In the genomic region with DNA sequence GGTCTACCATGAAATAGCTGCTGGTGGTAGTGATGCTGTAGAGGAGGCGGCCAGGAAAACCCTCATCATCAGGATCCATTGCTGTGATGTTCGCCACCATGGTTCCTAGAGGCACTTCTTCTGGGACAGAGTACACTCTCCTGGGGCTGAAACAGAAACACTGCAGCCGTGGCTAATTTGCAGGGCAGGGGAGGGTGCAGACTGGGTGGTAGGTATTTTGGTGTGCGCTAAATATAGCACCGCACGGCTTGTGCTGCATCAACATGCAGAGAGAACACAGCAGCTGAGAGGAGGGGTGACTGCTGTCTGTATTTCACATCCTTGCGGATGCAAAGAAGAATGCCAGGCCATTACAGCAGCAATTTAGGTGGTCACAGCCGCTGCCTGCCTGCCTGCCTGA, we compare ENCODE assay signal across 10 mouse cellular contexts. TPM values are rescaled to one million over a fixed set of nuclear protein-coding genes. Genes with fewer than 3 reads are reported as not detected.
A peak's percentile ranks its signal among the peaks of the same experiment; 100 is the strongest.
DNase-seq lines count a peak whose midpoint lies in the region; ATAC-seq and TF ChIP-seq lines count a peak whose summit lies in the region.
"Had no signal": no experiment of that assay in that cellular context is flagged by ENCODE, and none has a peak within 500 bp of the region (broad histone marks: within the 10 kb centered on the region; RNA-seq: fewer than 3 reads in every experiment).

No protein-coding gene starts in this region.

- H3K4me3 ChIP-seq in heart, embryonic 14.5 days (ENCODE audit: control insufficient read depth in 1 of 2, insufficient read depth in 1 of 2, low read depth in 1 of 2, low read length in 2 of 2), result peak overlapping the region; percentile 13 to 23; a peak in 2 of 4 replicates
- H3K4me3 ChIP-seq in liver, embryonic 12.5 days, result no peak overlapping the region
- H3K4me3 ChIP-seq in lung, adult 2 months (replicated peaks; ENCODE audit: extremely low read depth, low read depth, low read length), result no peak overlapping the region
- H3K4me3 ChIP-seq: erythroblast, embryonic 14.5 days; lung, embryonic 15.5 days had no signal

- peak overlapping the region; percentile 49; the same call in 1 of the 2 replicates for H3K9ac ChIP-seq in heart, embryonic 14.5 days (ENCODE audit: low read length)
- no peak overlapping the region for H3K9ac ChIP-seq in liver, embryonic 12.5 days
- H3K9ac ChIP-seq: lung, embryonic 15.5 days had no signal

- H3K27me3 ChIP-seq in heart, embryonic 14.5 days (ENCODE audit: control insufficient read depth, insufficient read depth, low read length), result no peaks in the 10 kb centered on the region
- no peaks in the 10 kb centered on the region for H3K27me3 ChIP-seq in liver, embryonic 12.5 days (replicated peaks)
- H3K27me3 ChIP-seq: lung, embryonic 15.5 days had no signal

- H3K9me3 ChIP-seq in heart, embryonic 14.5 days (ENCODE audit: control insufficient read depth, low read length), result no peaks in the 10 kb centered on the region
- no peaks in the 10 kb centered on the region for H3K9me3 ChIP-seq in liver, embryonic 12.5 days (replicated peaks)
- H3K9me3 ChIP-seq: lung, embryonic 15.5 days had no signal

- 23% methylated on average over 8 of the region's 8 CpGs for WGBS in heart, embryonic 14.5 days
- WGBS in liver, embryonic 12.5 days (ENCODE audit: insufficient replicate concordance), result 47% methylated on average over 8 of the region's 8 CpGs
- WGBS in lung, adult 2 months, result 55% methylated on average over 8 of the region's 8 CpGs

- TF ChIP-seq POLR2A in lung, adult 2 months (IDR thresholded peaks at IDR 0.05; ENCODE audit: borderline replicate concordance, extremely low read depth, low read depth, low read length), result no peak

- no peaks in the 10 kb centered on the region for H3K36me3 ChIP-seq in heart, embryonic 14.5 days (ENCODE audit: control insufficient read depth, insufficient read depth, low read length)
- no peaks in the 10 kb centered on the region for H3K36me3 ChIP-seq in liver, embryonic 12.5 days
- H3K36me3 ChIP-seq: lung, embryonic 15.5 days had no signal

- no peak for TF ChIP-seq CTCF in lung, adult 2 months (IDR thresholded peaks at IDR 0.05; ENCODE audit: insufficient read depth, low read length)

- intact Hi-C loops in left cerebral cortex, postnatal 36 days (cut with DNase I), result loop anchor here (5.0 kb wide), 1 partner anchor 41 kb away; no protein-coding TSS in a partner anchor

- H3K4me1 ChIP-seq in heart, embryonic 14.5 days (ENCODE audit: control insufficient read depth in 2 of 2, insufficient read depth in 2 of 2, low read length in 2 of 2), result peaks cover 16 to 24% of the 10 kb centered on the region in 2 experiments
- peaks cover 18% of the 10 kb centered on the region for H3K4me1 ChIP-seq in liver, embryonic 12.5 days
- no peaks in the 10 kb centered on the region for H3K4me1 ChIP-seq in lung, adult 2 months (ENCODE audit: control insufficient read depth, insufficient read depth, low read length)

- peak; percentile 72; the same call in 1 of the 2 replicates for ATAC-seq in heart, embryonic 14.5 days (ENCODE audit: insufficient number of reproducible peaks, insufficient read depth, low FRiP score, low read depth)
- no peak for ATAC-seq in liver, embryonic 12.5 days

- H3K4me2 ChIP-seq in heart, embryonic 14.5 days (ENCODE audit: low read length), result peak overlapping the region; percentile 52
- H3K4me2 ChIP-seq in liver, embryonic 12.5 days, result no peak overlapping the region
- H3K4me2 ChIP-seq: lung, embryonic 15.5 days had no signal

- peak; percentile 39 for DNase-seq in retina, postnatal 1 day
- no peak for DNase-seq in retina, embryonic 14.5 days (ENCODE audit: low spot score)
- DNase-seq in left cerebral cortex, postnatal 36 days (ENCODE audit: low spot score in 2 of 2), result peak; percentile 77 to 78
- DNase-seq in lung, adult 2 months, result no peak
- DNase-seq in kidney, postnatal 36 days, result no peak
- DNase-seq in spleen, adult 12 weeks (ENCODE audit: low spot score), result no peak

- H3K27ac ChIP-seq in heart, embryonic 14.5 days (replicated peaks in 1 of 2; ENCODE audit: control insufficient read depth in 1 of 2, insufficient read depth in 1 of 2, low read depth in 2 of 2, low read length in 2 of 2), result peak overlapping the region; percentile 74 to 77
- H3K27ac ChIP-seq in liver, embryonic 12.5 days, result no peak overlapping the region
- H3K27ac ChIP-seq: lung, embryonic 15.5 days had no signal

RNA-seq across cellular contexts. Expression of a gene that starts 31.0 kb away (rescaled TPM):
- 0.16 and 0.26 TPM in 2 replicates for polyA plus RNA-seq in heart, embryonic 14.5 days (2014; fragmentation: Nextera tagmentation; extraction: Ambion mirVana)
- total RNA-seq in left cerebral cortex, postnatal 36 days (2021), result 1 to 10 TPM; 1.0 to 2.2 TPM
- not detected in 2 replicates for polyA plus RNA-seq in liver, embryonic 12.5 days (2016; fragmentation: Nextera tagmentation; extraction: Ambion mirVana)
- polyA plus RNA-seq in lung, adult 2 months (2012; rRNA removed), result 14.5 and 18.5 TPM in 2 replicates
- polyA plus RNA-seq: erythroblast, embryonic 14.5 days had no signal

Comparison
In these comparisons a context has a peak if more than half of its experiments do, and no peak if none do; other contexts are left out.
1. DNase-seq: peak in retina, postnatal 1 day (single experiment) and left cerebral cortex, postnatal 36 days (2 of 2); none in retina, embryonic 14.5 days (single experiment), lung, adult 2 months (single experiment), kidney, postnatal 36 days (0 of 2) and spleen, adult 12 weeks (single experiment).
2. H3K4me3 ChIP-seq: peak in heart, embryonic 14.5 days (2 of 2); none in liver, embryonic 12.5 days (single experiment) and lung, adult 2 months (single experiment).
3. RNA of a gene that starts 31.0 kb away (polyA plus RNA-seq): 14.5 to 18.5 TPM in lung, adult 2 months; 0.16 to 0.26 TPM in heart, embryonic 14.5 days and not detected in liver, embryonic 12.5 days; every median in the first group is over 10 times any median in the second.